11 mouse cellular contexts compared by ENCODE assay signal in genomic region chr4:44714111-44714621, GRCm38 (mm10). TPM values are rescaled to one million over a fixed set of nuclear protein-coding genes. Genes with fewer than 3 reads are reported as not detected.
A peak's percentile ranks its signal among the peaks of the same experiment; 100 is the strongest.
DNase-seq lines count a peak whose midpoint lies in the region; ATAC-seq and TF ChIP-seq lines count a peak whose summit lies in the region.
"Had no signal": no experiment of that assay in that cellular context is flagged by ENCODE, and none has a peak within 500 bp of the region (broad histone marks: within the 10 kb centered on the region; RNA-seq: fewer than 3 reads in every experiment).

No protein-coding gene starts in this region.

- ATAC-seq in embryonic facial prominence, embryonic 13.5 days (ENCODE audit: insufficient number of reproducible peaks, insufficient read depth, low FRiP score, low TSS enrichment, low read depth), result no peak
- ATAC-seq in midbrain, embryonic 16.5 days, result no peak
- ATAC-seq in megakaryocyte, adult 5-6 weeks (ENCODE audit: poor library complexity, severe bottlenecking), result no peak

- H3K4me1 ChIP-seq in bone marrow, adult 2 months (ENCODE audit: control insufficient read depth, insufficient read depth, low read length), result no peaks in the 10 kb centered on the region
- H3K4me1 ChIP-seq in embryonic facial prominence, embryonic 13.5 days, result peaks cover 24% of the 10 kb centered on the region
- H3K4me1 ChIP-seq in midbrain, embryonic 16.5 days (ENCODE audit: control insufficient read depth, insufficient read depth, low read length), result no peaks in the 10 kb centered on the region

- H3K4me2 ChIP-seq in embryonic facial prominence, embryonic 13.5 days, result no peak overlapping the region
- peak overlapping the region; percentile 27; the same call in 1 of the 2 replicates for H3K4me2 ChIP-seq in midbrain, embryonic 16.5 days (ENCODE audit: low read length)

- no peak overlapping the region for H3K9ac ChIP-seq in embryonic facial prominence, embryonic 13.5 days
- no peak overlapping the region for H3K9ac ChIP-seq in midbrain, embryonic 16.5 days (ENCODE audit: low read depth, low read length)
- H3K9ac ChIP-seq: embryonic facial prominence, embryonic 12.5 days; limb, embryonic 13.5 days had no signal

- H3K4me3 ChIP-seq in bone marrow, adult 2 months (replicated peaks; ENCODE audit: control insufficient read depth, low read depth, low read length), result no peak overlapping the region
- 0 out of 2 replicates have a peak overlapping the region, but pooled peaks have one; percentile 8 for H3K4me3 ChIP-seq in embryonic facial prominence, embryonic 13.5 days
- H3K4me3 ChIP-seq in midbrain, embryonic 16.5 days (ENCODE audit: low read depth, low read length), result 0 out of 2 replicates have a peak overlapping the region, but pooled peaks have one; percentile 6

- peak overlapping the region; percentile 82; the same call in 1 of the 2 replicates for H3K27ac ChIP-seq in bone marrow, adult 2 months (ENCODE audit: control insufficient read depth, insufficient read depth, low read depth, low read length, poor library complexity)
- H3K27ac ChIP-seq in embryonic facial prominence, embryonic 13.5 days, result no peak overlapping the region
- H3K27ac ChIP-seq in midbrain, embryonic 16.5 days (ENCODE audit: low read length), result no peak overlapping the region
- H3K27ac ChIP-seq: embryonic facial prominence, embryonic 12.5 days; limb, embryonic 13.5 days had no signal

- H3K27me3 ChIP-seq in embryonic facial prominence, embryonic 13.5 days, result peaks cover 94% of the 10 kb centered on the region
- peaks cover 57% of the 10 kb centered on the region for H3K27me3 ChIP-seq in midbrain, embryonic 16.5 days (ENCODE audit: control insufficient read depth, insufficient read depth, low read depth, low read length)

- peak; percentile 29 to 58 for DNase-seq in kidney, postnatal 25 days
- DNase-seq in kidney, postnatal 14 days, result no peak
- DNase-seq in left cerebral cortex, adult 11 months (ENCODE audit: low spot score), result no peak
- DNase-seq: gastrocnemius, postnatal 14 days had no signal

- H3K9me3 ChIP-seq in embryonic facial prominence, embryonic 13.5 days, result no peaks in the 10 kb centered on the region
- H3K9me3 ChIP-seq in midbrain, embryonic 16.5 days (replicated peaks; ENCODE audit: control insufficient read depth, low read length, poor library complexity, severe bottlenecking), result no peaks in the 10 kb centered on the region
- H3K9me3 ChIP-seq: embryonic facial prominence, embryonic 12.5 days; limb, embryonic 13.5 days had no signal

- 10% methylated on average over 27 of the region's 27 CpGs for WGBS in bone marrow, adult 2 months
- WGBS in embryonic facial prominence, embryonic 13.5 days, result 1% methylated on average over 27 of the region's 27 CpGs
- WGBS in midbrain, embryonic 16.5 days, result 2% methylated on average over 27 of the region's 27 CpGs

- TF ChIP-seq CTCF in bone marrow, adult 2 months (IDR thresholded peaks at IDR 0.05; ENCODE audit: control insufficient read depth, insufficient read depth, low read length), result no peak

- H3K36me3 ChIP-seq in embryonic facial prominence, embryonic 13.5 days, result no peaks in the 10 kb centered on the region
- no peaks in the 10 kb centered on the region for H3K36me3 ChIP-seq in midbrain, embryonic 16.5 days (ENCODE audit: control insufficient read depth, insufficient read depth, low read length)
- H3K36me3 ChIP-seq: embryonic facial prominence, embryonic 12.5 days; limb, embryonic 13.5 days had no signal

- no peak for TF ChIP-seq POLR2A in bone marrow, adult 2 months (IDR thresholded peaks at IDR 0.05; ENCODE audit: borderline replicate concordance, control insufficient read depth, low read depth, low read length)

RNA-seq across cellular contexts. Expression of gene Pax5, which starts 3.9 kb away (rescaled TPM):
- 18.0 and 35.6 TPM in 2 replicates for polyA plus RNA-seq in bone marrow, adult 2 months (2011; ENCODE audit: insufficient read depth, insufficient read length, low replicate concordance, missing spikeins)
- not detected in 2 replicates for polyA plus RNA-seq in embryonic facial prominence, embryonic 13.5 days (2015; fragmentation: Nextera tagmentation; extraction: Ambion mirVana)
- 3.6 and 4.8 TPM in 2 replicates for polyA plus RNA-seq in midbrain, embryonic 16.5 days (2015; fragmentation: Nextera tagmentation; extraction: Ambion mirVana)
- 0.04 and 0.07 TPM in 2 replicates for total RNA-seq in megakaryocyte, adult 5-6 weeks (2015)
- not detected in 2 replicates for total RNA-seq in megakaryocyte, adult 5-6 weeks (2017)
- polyA plus RNA-seq: intestine, embryonic 14.5 days; limb, embryonic 13.5 days had no signal

RNA-seq across cellular contexts. Expression of gene Zcchc7, which starts 41.5 kb away (rescaled TPM):
- 31.5 and 43.4 TPM in 2 replicates for polyA plus RNA-seq in bone marrow, adult 2 months (2011; ENCODE audit: insufficient read depth, insufficient read length, low replicate concordance, missing spikeins)
- 43.6 and 50.1 TPM in 2 replicates for polyA plus RNA-seq in embryonic facial prominence, embryonic 13.5 days (2015; fragmentation: Nextera tagmentation; extraction: Ambion mirVana)
- 31.2 and 34.7 TPM in 2 replicates for polyA plus RNA-seq in midbrain, embryonic 16.5 days (2015; fragmentation: Nextera tagmentation; extraction: Ambion mirVana)
- total RNA-seq in megakaryocyte, adult 5-6 weeks (2015), result 30.9 and 37.4 TPM in 2 replicates
- 107 and 113 TPM in 2 replicates for total RNA-seq in megakaryocyte, adult 5-6 weeks (2017)

Comparison
In these comparisons a context has a peak if more than half of its experiments do, and no peak if none do; other contexts are left out.
1. DNase-seq: peak in kidney, postnatal 25 days (2 of 2); none in kidney, postnatal 14 days (single experiment) and left cerebral cortex, adult 11 months (single experiment).